Mouse (Mus musculus): ENCODE data around the gene Hist1h2bb. TPM values are rescaled to one million over a fixed set of nuclear protein-coding genes. Genes with fewer than 3 reads are reported as not detected.

Gene Hist1h2bb
- total and polyA plus RNA-seq, 3 experiments = 4.3 to 1,704 (median 466) TPM

DNA sequence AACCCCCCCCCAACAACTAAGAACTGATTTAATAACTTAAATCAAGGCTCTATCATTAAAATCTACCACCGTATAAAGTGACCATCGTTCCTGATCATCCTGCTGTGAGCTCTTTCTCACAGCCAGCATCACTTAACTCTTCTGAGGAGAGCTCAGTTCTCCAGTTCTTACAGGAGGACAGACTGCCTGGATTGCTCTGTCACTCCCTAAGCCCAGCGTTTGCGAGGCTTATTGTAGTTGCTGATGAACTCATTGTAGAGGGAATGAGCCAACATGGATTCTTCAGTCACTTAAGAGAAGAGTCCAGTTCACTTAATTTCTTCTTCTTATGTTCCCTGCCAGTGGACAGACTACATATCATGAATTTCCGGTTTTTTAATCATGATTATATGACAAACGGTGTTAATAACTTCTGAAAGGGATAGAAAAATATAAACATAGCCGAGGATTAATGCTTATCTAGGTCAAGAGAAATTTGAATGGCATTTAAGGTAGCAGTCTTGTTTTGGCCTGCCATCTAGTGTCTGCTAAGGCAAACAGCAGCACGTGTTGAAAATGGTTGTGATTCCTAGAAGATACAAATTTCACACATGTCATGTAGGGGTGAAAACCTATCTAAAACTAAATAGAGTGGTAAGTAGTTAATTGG is 14.3 kb upstream of the Hist1h2bb start:
- Histone ChIP-seq H3K9me3 (replicated peaks) (no peaks in the 10 kb centered on the region), H3K4me3 (ENCODE audit: low read depth, low read length) (no peak overlapping the region), H3K27me3 (ENCODE audit: insufficient read depth, low read length) (peaks cover 11% of the 10 kb centered on the region), H3K4me1 (ENCODE audit: insufficient read depth, low read depth, low read length) (peaks cover 3% of the 10 kb centered on the region; the same call in 1 of the 2 replicates), H3K36me3 (replicated peaks) (no peaks in the 10 kb centered on the region)
- no peak for DNase-seq (ENCODE audit: low spot score)
- no peak for ATAC-seq (ENCODE audit: extremely low read depth, insufficient number of reproducible peaks, low FRiP score, poor library complexity, severe bottlenecking)
- no peak for TF ChIP-seq GATA2 (IDR thresholded peaks at IDR 0.05; ENCODE audit: borderline replicate concordance, low read depth, low read length)
- peak; percentile 14; the same call in 1 of the 2 replicates for TF ChIP-seq CTCF (IDR thresholded peaks at IDR 0.05; ENCODE audit: low read depth, low read length)
- no peak for TF ChIP-seq GATA1 (IDR thresholded peaks at IDR 0.05; ENCODE audit: borderline replicate concordance, low read length)
- no peak for TF ChIP-seq POLR2AphosphoS5 (IDR thresholded peaks at IDR 0.05; ENCODE audit: insufficient replicate concordance, low read depth, low read length)

DNA sequence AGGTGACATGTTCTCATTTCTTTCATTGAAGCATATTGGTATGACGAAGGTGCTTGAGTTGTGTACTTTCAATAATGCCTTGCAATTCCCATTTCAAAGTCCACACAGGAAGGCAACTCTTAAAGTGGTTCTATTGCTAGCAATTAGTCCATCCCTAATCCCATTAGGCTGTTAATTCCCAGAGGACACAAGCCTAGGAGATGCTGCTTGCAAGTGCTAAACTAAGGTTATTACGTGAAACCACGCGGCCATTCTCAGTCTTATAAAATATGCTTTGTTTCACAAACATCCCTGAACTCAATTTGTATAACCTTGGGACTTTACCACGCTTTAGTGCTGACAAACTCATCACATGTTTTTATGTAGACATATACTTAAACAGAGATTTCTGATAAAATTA is 9.4 kb upstream of the Hist1h2bb start:
- Histone ChIP-seq H3K36me3 (replicated peaks) (no peaks in the 10 kb centered on the region), H3K4me1 (ENCODE audit: insufficient read depth, low read depth, low read length) (peaks cover 14% of the 10 kb centered on the region), H3K27me3 (ENCODE audit: insufficient read depth, low read length) (no peaks in the 10 kb centered on the region), H3K9me3 (replicated peaks) (no peaks in the 10 kb centered on the region), H3K4me3 (ENCODE audit: low read depth, low read length) (no peak overlapping the region)
- DNase-seq (ENCODE audit: low spot score) (no peak), ATAC-seq (ENCODE audit: extremely low read depth, insufficient number of reproducible peaks, low FRiP score, poor library complexity, severe bottlenecking) (no peak)
- TF ChIP-seq GATA1 (IDR thresholded peaks at IDR 0.05; ENCODE audit: borderline replicate concordance, low read length) = no peak
- no peak for TF ChIP-seq POLR2AphosphoS5 (IDR thresholded peaks at IDR 0.05; ENCODE audit: insufficient replicate concordance, low read depth, low read length)
- no peak for TF ChIP-seq GATA2 (IDR thresholded peaks at IDR 0.05; ENCODE audit: borderline replicate concordance, low read depth, low read length)
- no peak for TF ChIP-seq TAL1 (conservative IDR thresholded peaks at IDR 0.05; ENCODE audit: low read depth, low read length)
- TF ChIP-seq CTCF (IDR thresholded peaks at IDR 0.05; ENCODE audit: low read depth, low read length) = no peak

DNA sequence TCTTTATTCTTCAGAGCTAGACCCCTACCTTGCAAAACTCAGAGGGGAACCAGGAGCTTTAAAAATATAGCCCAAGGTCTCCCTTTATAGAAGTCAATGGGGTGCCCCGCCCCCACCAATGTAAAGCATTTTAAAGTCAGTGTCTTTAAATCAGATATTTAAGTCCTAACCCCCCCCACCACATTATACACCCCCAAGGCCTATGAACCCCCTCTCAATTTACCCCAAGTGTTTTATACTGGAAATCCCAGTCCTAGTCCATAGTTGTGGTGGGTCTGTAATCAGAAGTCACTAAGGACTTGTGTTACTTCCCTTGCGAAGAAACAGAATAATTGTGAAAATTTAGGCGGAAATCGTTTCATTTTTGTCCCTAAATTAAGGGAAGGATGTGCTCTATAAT is 8.5 kb upstream of the Hist1h2bb start:
- no peak for DNase-seq (ENCODE audit: low spot score)
- Histone ChIP-seq H3K36me3 (replicated peaks) (no peaks in the 10 kb centered on the region), H3K27me3 (ENCODE audit: insufficient read depth, low read length) (no peaks in the 10 kb centered on the region), H3K9me3 (replicated peaks) (no peaks in the 10 kb centered on the region), H3K4me1 (ENCODE audit: insufficient read depth, low read depth, low read length) (peaks cover 18% of the 10 kb centered on the region), H3K4me3 (ENCODE audit: low read depth, low read length) (peak overlapping the region; percentile 71; the same call in 1 of the 2 replicates)
- ATAC-seq (ENCODE audit: extremely low read depth, insufficient number of reproducible peaks, low FRiP score, poor library complexity, severe bottlenecking) = no peak
- no peak for TF ChIP-seq GATA1 (IDR thresholded peaks at IDR 0.05; ENCODE audit: borderline replicate concordance, low read length)

DNA sequence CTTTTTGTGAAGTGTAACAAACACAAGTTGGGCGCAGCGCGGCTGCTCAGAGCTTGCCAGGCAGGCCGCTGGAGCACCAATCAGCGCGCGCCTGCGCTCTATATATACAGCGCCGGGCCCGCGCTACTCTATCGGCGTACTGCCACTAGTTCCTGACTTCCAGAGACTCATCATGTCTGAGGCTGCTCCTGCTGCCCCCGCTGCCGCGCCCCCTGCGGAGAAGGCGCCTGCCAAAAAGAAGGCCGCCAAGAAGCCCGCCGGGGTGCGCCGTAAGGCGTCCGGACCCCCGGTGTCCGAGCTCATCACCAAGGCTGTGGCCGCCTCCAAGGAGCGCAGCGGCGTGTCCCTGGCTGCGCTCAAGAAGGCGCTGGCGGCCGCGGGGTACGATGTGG is 7.9 kb upstream of the Hist1h2bb start, which contains the start of gene Hist1h1c:
Hist1h1c (plus strand) TSS at position 132 of the 392 bp plus-strand sequence.
- ATAC-seq (ENCODE audit: extremely low read depth, insufficient number of reproducible peaks, low FRiP score, poor library complexity, severe bottlenecking) (peak; percentile 69), DNase-seq (ENCODE audit: low spot score) (peak; percentile 84)
- no peaks in the 10 kb centered on the region for H3K36me3 ChIP-seq (replicated peaks)
- TF ChIP-seq CTCF (IDR thresholded peaks at IDR 0.05; ENCODE audit: low read depth, low read length) = no peak
- TF ChIP-seq POLR2AphosphoS5 (IDR thresholded peaks at IDR 0.05; ENCODE audit: insufficient replicate concordance, low read depth, low read length) = peak; percentile 70; the same call in 1 of the 2 replicates
- peak within 1 kb of the TSS; percentile 71 for H3K4me3 ChIP-seq (ENCODE audit: low read depth, low read length)
- H3K4me1 ChIP-seq (ENCODE audit: insufficient read depth, low read depth, low read length) = peaks cover 21% of the 10 kb centered on the region
- no peaks in the 10 kb centered on the region for H3K9me3 ChIP-seq (replicated peaks)
- H3K27me3 ChIP-seq (ENCODE audit: insufficient read depth, low read length) = no peaks in the 10 kb centered on the region

DNA sequence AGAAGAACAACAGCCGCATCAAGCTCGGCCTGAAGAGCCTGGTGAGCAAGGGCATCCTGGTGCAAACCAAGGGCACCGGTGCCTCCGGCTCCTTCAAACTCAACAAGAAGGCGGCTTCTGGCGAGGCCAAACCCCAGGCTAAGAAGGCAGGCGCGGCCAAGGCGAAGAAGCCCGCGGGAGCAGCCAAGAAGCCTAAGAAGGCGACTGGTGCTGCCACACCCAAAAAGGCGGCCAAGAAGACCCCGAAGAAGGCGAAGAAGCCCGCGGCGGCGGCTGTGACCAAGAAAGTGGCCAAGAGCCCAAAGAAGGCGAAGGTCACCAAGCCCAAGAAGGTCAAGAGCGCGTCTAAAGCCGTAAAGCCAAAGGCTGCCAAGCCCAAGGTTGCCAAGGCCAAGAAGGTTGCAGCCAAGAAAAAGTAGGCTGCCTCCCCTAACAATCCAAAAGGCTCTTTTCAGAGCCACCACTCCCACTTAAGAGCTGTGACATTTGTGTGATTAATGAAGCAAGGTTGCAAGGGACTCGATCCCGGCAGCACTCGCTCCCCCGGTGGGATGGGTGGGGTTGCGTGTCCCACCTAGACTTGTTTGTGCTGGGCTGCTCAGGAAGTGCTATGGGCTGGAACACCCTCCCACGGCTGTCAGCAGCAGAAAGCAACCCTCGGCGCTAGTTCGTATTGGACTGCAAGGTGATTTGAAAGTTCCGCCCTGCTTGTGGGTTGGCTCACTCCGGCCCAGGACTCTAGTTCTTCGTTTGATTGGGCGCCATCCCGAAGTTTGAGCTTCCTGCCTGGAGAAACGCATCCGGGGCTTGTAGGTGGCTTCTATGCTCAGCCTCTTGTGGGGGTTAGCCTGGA is 7.2 kb upstream of the Hist1h2bb start:
- H3K4me1 ChIP-seq (ENCODE audit: insufficient read depth, low read depth, low read length) = peaks cover 24% of the 10 kb centered on the region
- peak overlapping the region; percentile 71 for H3K4me3 ChIP-seq (ENCODE audit: low read depth, low read length)
- no peaks in the 10 kb centered on the region for H3K27me3 ChIP-seq (ENCODE audit: insufficient read depth, low read length)
- TF ChIP-seq GATA2 (IDR thresholded peaks at IDR 0.05; ENCODE audit: borderline replicate concordance, low read depth, low read length) (no peak), POLR2AphosphoS5 (IDR thresholded peaks at IDR 0.05; ENCODE audit: insufficient replicate concordance, low read depth, low read length) (peak; percentile 99; the same call in 1 of the 2 replicates), GATA1 (IDR thresholded peaks at IDR 0.05; ENCODE audit: borderline replicate concordance, low read length) (no peak), TAL1 (conservative IDR thresholded peaks at IDR 0.05; ENCODE audit: low read depth, low read length) (no peak), CTCF (IDR thresholded peaks at IDR 0.05; ENCODE audit: low read depth, low read length) (no peak)
- no peaks in the 10 kb centered on the region for H3K36me3 ChIP-seq (replicated peaks)
- peak; percentile 75 for ATAC-seq (ENCODE audit: extremely low read depth, insufficient number of reproducible peaks, low FRiP score, poor library complexity, severe bottlenecking)
- peak; percentile 67 for DNase-seq (ENCODE audit: low spot score)
- no peaks in the 10 kb centered on the region for H3K9me3 ChIP-seq (replicated peaks)

DNA sequence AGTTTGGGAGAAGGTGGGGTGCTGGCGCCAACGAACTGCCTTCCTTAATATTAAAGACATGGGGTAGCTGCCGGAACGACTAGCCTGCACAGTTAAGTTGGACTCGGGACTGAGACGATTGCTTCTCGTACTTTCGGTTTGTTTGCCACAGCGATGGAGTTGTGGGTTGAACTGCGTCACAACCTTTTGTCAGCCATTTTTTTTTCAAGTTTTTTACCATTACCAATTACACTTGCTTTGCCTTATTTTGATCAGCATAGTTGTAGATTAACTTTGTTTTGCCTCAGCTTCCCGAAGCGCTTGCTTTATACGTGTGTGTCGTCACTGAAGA is 6.6 kb upstream of the Hist1h2bb start:
- Histone ChIP-seq H3K9me3 (replicated peaks) (no peaks in the 10 kb centered on the region), H3K4me1 (ENCODE audit: insufficient read depth, low read depth, low read length) (peaks cover 24% of the 10 kb centered on the region)
- DNase-seq (ENCODE audit: low spot score) = no peak

More for the DNA sequence above, 6.6 kb upstream of the Hist1h2bb start:
- Histone ChIP-seq H3K4me3 (ENCODE audit: low read depth, low read length) (peak overlapping the region; percentile 71), H3K36me3 (replicated peaks) (no peaks in the 10 kb centered on the region), H3K27me3 (ENCODE audit: insufficient read depth, low read length) (no peaks in the 10 kb centered on the region)
- TF ChIP-seq TAL1 (conservative IDR thresholded peaks at IDR 0.05; ENCODE audit: low read depth, low read length) = no peak
- TF ChIP-seq POLR2AphosphoS5 (IDR thresholded peaks at IDR 0.05; ENCODE audit: insufficient replicate concordance, low read depth, low read length) = peak; percentile 55
- no peak for ATAC-seq (ENCODE audit: extremely low read depth, insufficient number of reproducible peaks, low FRiP score, poor library complexity, severe bottlenecking)

Data from G1E (cell line).